Mouse (Mus musculus) embryonic stem cell, embryonic (primary cell): ENCODE results near the gene Mrap.

ENCODE experiments used
- CTCF ChIA-PET, 4 experiments: fragments of 300-600 bp in 2 of 4; fragments of 350-600 bp in 2 of 4; sonication (Branson Sonifier 250); formaldehyde crosslinking; loops; one replicate each; lab custom pipeline; 2022; ENCODE audit warnings: inconsistent platforms in 2 of 4; lab: Charles Lee
- POLR2A ChIA-PET, 4 experiments: fragments of 300-600 bp in 2 of 4; fragments of 350-600 bp in 2 of 4; sonication (Branson Sonifier 250); formaldehyde crosslinking; loops; one replicate each; lab custom pipeline; 2022; ENCODE audit warnings: antibody characterized with exemption in 4 of 4, inconsistent platforms in 1 of 4; lab: Charles Lee

Mrap gene

DNA sequence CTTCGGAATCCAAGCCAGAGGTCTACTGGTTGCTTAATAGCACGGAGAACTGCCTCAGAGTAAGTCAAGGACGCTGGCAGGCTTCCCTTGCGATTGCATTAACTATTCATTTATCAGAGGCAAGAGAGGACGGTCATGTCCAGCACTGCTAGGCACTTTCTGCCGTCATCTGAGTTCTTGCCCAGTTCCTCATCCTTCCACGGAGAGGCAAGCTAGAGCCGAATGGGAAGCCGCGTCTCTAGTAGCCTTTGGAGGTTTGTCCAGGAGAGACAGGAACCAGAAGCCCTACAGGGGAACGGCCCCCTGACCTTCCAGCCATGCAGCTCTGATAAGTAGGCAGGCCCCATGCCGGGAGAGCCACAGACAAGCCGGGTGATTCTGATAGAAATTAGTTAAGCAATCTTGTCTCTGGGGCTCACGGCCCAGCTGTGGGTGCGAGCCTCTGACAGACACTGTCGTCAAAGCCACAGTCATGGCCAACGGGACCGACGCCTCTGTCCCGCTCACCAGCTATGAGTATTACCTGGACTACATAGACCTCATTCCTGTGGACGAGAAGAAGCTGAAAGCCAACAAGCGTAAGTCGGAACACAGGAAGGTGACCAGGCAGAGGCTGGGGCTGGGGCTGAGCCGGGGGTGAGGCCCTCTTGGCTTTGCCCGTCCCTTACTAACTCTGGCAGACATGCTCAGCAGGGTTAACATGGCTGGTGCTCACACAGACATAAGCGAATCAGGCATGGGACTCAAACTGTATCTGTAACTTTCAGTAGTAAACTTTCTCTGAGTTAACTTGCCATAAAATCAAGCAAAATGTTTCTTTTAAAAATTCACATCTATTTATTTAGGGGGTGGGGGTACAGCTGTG lies at the start of gene Mrap:
Gene Mrap, plus strand, starts transcription at position 116 of the 865 bp plus-strand sequence.
- POLR2A ChIA-PET: interaction anchor here in 2 of 4 experiments (1.0 to 2.6 kb wide), 5 partner anchors 11 to 518 kb away, joined by 3 to 14 read pairs (median 4); partner anchors contain the start of gene Mis18a (in 2 of the 2)

GRCm38 (mm10) chr16:90692704-90693385 lies 45.2 kb upstream of the Mrap start:
- POLR2A ChIA-PET: interaction anchor here in 3 of 4 experiments (0.6 to 1.2 kb wide), 6 partner anchors 8 to 654 kb away, joined by 3 to 5 read pairs (median 4); partner anchors contain the start of gene Cfap298 (in 1 of the 3)
- CTCF ChIA-PET: interaction anchor here in 3 of 4 experiments (0.6 to 2.0 kb wide), 4 partner anchors 20 to 312 kb away, joined by 3 to 5 read pairs (median 3); partner anchors contain the start of gene Hunk (in 1 of the 3)

More for the DNA sequence above, at the start of gene Mrap:
- CTCF ChIA-PET: interaction anchor here in 2 of 4 experiments (0.6 to 1.7 kb wide), 3 partner anchors 44 to 711 kb away, joined by 3 to 11 read pairs (median 6); no protein-coding TSS in a partner anchor

DNA sequence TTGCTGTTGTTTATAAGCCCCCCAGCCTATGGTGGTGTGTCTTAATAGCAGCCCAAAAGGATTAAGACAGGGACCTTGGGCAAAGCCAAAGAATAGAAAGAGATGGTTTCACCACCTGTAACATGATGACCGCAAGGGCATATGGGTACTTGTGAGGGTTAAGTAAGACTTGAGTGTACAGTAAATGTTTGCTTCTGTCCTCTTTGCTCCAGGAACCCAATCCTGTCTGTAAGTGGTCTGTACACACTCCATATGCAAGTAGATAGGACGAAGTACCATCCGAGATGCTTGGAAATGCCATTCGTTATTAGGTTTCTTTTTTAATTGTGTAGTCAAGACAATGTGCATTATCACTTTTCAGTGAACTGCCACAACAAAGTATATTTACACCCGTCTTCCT lies 44.4 kb upstream of the Mrap start:
- ChIA-PET CTCF (interaction anchor here in 3 of 4 experiments (1.1 to 2.0 kb wide), 6 partner anchors 19 to 307 kb away, joined by 3 to 13 read pairs (median 6); partner anchors contain the start of gene Hunk (in 1 of the 3)), POLR2A (interaction anchor here in 2 of 4 experiments (0.6 to 1.4 kb wide), 6 partner anchors 9 to 473 kb away, joined by 3 to 5 read pairs (median 3); partner anchors contain the start of genes Paxbp1 (in 1 of the 2) and Sod1 (in 1 of the 2))

GRCm38 (mm10) chr16:90694719-90695118 lies 43.3 kb upstream of the Mrap start:
- CTCF ChIA-PET: interaction anchor here (0.6 to 2.0 kb wide), 18 partner anchors 11 to 654 kb away, joined by 3 to 13 read pairs (median 3); partner anchors contain the start of genes Mis18a (in 1 of the 4) and Mrap (in 1 of the 4)
- POLR2A ChIA-PET: interaction anchor here in 2 of 4 experiments (0.5 to 1.4 kb wide), 5 partner anchors 9 to 686 kb away, joined by 3 read pairs; partner anchors contain the start of genes Cfap298 (in 1 of the 2) and Sod1 (in 1 of the 2)

DNA sequence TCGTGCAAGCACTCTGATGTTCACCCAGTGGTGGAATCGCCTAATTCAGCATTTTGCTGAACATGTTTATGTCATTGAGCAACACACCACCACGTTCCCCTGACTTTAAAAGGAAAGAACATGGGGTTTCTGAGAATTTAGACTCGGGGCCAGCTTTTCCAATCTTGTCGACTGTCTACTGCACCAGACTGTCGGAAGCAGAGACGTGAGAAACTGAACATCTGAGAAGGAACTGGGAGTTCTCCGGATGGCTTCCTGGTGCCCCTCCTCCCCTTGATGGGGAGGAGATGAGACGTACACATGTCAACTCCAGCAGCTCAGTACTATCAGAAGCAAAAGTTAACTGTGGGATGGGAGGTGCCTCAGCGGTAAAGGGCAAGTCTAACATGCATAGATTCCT lies 42.9 kb upstream of the Mrap start:
- CTCF ChIA-PET: interaction anchor here in 3 of 4 experiments (0.6 to 1.7 kb wide), 10 partner anchors 10 to 653 kb away, joined by 3 to 13 read pairs (median 4); partner anchors contain the start of genes Mis18a (in 1 of the 3) and Mrap (in 1 of the 3)
- POLR2A ChIA-PET: interaction anchor here in 1 of 4 experiments (1.4 kb wide), 2 partner anchors 33 to 240 kb away, joined by 3 read pairs; partner anchors contain the start of gene Cfap298

DNA sequence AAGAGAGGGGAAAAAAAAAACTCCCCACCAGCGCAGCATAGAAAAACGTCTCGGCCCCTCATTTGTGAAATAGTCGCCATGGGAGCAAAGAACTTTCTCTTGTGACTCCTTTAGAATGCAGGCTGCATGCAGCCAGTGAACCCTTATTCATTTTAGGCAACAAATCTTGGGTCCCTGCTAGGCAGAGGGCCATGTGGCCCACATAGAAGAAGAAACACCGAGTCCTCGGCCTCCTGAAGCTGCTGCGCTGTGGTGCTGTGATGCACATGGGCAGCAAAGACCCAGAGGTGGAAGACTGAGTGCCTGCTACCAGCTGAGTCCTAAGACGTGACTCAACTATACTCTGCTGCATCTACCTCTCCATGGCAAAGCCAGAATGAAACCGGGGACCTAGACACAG lies 41.7 kb upstream of the Mrap start:
- ChIA-PET CTCF (no interaction called here), POLR2A (no interaction called here)

- CTCF ChIA-PET: no interaction called here
- POLR2A ChIA-PET: no interaction called here
Observed at GRCm38 (mm10) chr16:90699390-90699789, 38.6 kb upstream of the Mrap start.

DNA sequence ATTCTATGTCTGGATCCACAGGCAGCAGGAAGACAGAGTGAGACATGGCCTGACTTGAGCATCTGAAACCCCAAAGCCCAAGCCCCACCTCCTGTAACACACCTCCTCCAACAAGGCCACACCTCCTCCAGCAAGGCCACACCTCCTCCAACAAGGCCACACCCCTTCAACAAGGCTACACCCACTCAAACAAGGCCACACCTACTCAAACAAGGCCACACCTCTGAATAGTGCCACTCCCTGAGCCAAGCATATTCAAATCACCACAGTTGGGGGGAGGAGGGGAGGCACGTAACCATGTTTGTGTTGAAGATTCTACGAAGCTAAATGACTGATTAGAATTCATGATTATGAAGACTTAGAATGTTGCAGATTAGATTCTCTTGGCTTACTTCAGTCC lies 36.5 kb upstream of the Mrap start:
- ChIA-PET CTCF (no interaction called here), POLR2A (interaction anchor here in 1 of 4 experiments (1.5 kb wide), 1 partner anchor 379 kb away, joined by 3 read pairs; no protein-coding TSS in a partner anchor)

DNA sequence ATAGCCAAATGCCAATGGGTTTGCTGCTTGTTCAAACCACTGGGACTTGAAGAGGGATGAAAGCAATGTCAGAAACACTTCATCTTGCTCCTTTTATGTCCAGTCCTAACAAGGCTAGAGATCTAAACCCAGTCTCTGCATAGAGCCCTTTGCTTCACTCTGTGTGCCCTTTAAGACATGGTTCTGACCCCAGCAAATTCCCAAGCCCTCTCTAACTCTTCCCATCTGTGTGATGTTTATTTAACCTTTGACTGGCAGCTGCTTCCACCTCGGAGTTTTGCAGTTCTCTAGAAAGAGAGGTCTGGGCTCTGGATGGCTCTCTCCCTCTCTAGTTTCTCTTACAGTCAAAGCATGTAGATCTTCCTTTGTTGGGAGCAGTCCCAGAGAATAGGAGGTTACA lies 34.4 kb upstream of the Mrap start:
- ChIA-PET CTCF (no interaction called here), POLR2A (interaction anchor here in 2 of 4 experiments (0.8 to 1.6 kb wide), 2 partner anchors 9 to 483 kb away, joined by 3 read pairs; partner anchors contain the start of gene Sod1 (in 1 of the 2))

- ChIA-PET POLR2A (interaction anchor here in 2 of 4 experiments (0.6 to 1.6 kb wide), 3 partner anchors 32 to 1722 kb away, joined by 3 read pairs; partner anchors contain the start of gene Sod1 (in 1 of the 2)), CTCF (interaction anchor here in 1 of 4 experiments (0.6 kb wide), 3 partner anchors 64 to 486 kb away, joined by 3 to 4 read pairs (median 3); no protein-coding TSS in a partner anchor)
Observed at GRCm38 (mm10) chr16:90704161-90704825, 33.7 kb upstream of the Mrap start.

GRCm38 (mm10) chr16:90706279-90706678 lies 31.7 kb upstream of the Mrap start:
- ChIA-PET POLR2A (interaction anchor here in 1 of 4 experiments (1.1 kb wide), 1 partner anchor 486 kb away, joined by 3 read pairs; the partner anchor contains the start of gene Sod1), CTCF (interaction anchor here in 1 of 4 experiments (1.5 kb wide), 1 partner anchor 317 kb away, joined by 3 read pairs; no protein-coding TSS in a partner anchor)

DNA sequence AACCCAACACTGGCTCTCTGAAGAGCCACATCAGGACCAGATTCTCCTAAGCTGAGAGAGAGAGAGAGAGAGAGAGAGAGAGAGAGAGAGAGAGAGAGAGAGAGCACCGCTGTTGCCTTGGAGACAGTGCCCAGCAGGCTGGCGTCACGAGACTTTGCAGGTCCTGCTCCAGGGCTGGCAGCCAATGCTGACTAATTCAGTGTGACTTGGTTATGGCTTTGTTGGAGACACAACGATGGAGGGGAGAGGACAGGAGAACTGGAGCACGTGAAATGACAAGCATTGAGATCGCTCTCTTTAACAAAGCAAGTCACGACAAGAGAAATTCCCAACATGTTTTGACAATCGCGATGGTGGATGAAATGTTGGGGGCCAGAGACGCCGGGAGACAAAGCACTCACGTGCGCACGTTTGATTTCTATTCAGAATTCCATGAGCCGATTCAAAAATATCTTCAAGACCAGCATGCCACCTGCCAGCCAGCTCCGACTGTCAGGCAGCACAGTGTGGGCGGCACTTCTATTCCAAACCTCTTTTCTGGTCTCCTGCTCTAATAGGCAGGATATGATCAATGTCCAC lies 28.2 kb upstream of the Mrap start:
- CTCF ChIA-PET: interaction anchor here in 1 of 4 experiments (0.6 kb wide), 1 partner anchor 18 kb away, joined by 5 read pairs; no protein-coding TSS in a partner anchor
- POLR2A ChIA-PET: no interaction called here

DNA sequence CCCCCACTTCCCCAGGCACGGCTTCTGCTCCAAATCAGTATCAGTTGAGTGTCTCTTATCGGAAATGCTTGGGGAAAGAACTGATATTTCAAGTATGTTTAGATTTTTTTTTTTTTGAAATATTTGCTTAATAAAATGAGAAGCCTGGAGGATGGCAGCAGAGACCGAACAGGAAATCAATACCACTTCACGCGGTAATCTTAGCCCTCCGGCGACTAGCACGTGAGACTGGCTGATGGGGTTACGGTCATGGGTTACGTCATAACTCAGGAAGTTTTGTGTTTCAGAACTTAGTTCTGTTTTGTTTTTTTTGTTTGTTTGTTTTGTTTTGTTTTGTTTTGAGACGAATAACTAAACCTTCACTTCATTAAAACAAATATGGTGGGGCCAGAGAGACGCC lies 27.7 kb upstream of the Mrap start:
- ChIA-PET POLR2A (no interaction called here), CTCF (no interaction called here)

DNA sequence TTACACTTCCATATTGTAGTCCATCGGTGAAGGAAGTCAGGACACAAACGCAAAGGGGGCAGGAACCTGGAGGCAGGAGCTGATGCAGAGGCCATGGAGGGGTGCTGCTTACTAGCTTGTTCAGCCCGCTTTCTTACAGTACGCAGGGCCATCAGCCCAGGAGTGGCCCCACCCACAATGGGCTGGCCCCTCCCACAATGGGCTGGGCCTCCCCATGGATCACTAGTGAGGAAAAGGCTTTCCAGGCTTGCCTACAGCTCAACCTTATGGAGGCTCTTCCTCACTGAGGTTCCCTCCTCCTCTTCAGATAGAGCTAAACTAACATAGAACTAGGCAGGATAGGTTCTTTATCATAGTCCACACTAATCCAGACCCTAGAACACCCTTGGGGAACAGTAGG lies 14.0 kb upstream of the Mrap start:
- CTCF ChIA-PET: interaction anchor here in 1 of 4 experiments (1.0 to 1.1 kb wide), 2 partner anchors 26 to 30 kb away, joined by 3 to 5 read pairs; no protein-coding TSS in a partner anchor
- POLR2A ChIA-PET: interaction anchor here in 3 of 4 experiments (0.6 to 2.3 kb wide), 5 partner anchors 8 to 741 kb away, joined by 3 to 9 read pairs (median 4); no protein-coding TSS in a partner anchor

GRCm38 (mm10) chr16:90726600-90727227 lies 11.3 kb upstream of the Mrap start:
- ChIA-PET CTCF (interaction anchor here in 3 of 4 experiments (0.6 to 1.7 kb wide), 4 partner anchors 14 to 194 kb away, joined by 3 to 7 read pairs (median 6); no protein-coding TSS in a partner anchor), POLR2A (interaction anchor here in 3 of 4 experiments (1.0 to 2.7 kb wide), 12 partner anchors 11 to 329 kb away, joined by 3 to 14 read pairs (median 4); partner anchors contain the start of genes Mrap (in 2 of the 3), Cfap298 (in 1 of the 3) and Paxbp1 (in 1 of the 3))
